In genomic region chr6:125166051-125166751, GRCm38 (mm10) we compare ENCODE assay signal across 8 mouse cellular contexts. TPM values are rescaled to one million over a fixed set of nuclear protein-coding genes. Genes with fewer than 3 reads are reported as not detected.
A peak's percentile ranks its signal among the peaks of the same experiment; 100 is the strongest.
DNase-seq lines count a peak whose midpoint lies in the region; ATAC-seq and TF ChIP-seq lines count a peak whose summit lies in the region.

Gapdh (minus strand) TSS chr6:125166467.

- H3K27ac ChIP-seq in ES-E14 (ENCODE audit: insufficient read depth, low read depth, low read length, poor library complexity, severe bottlenecking): peak within 1 kb of the TSS; percentile 97
- peak within 1 kb of the TSS; percentile 97 for H3K27ac ChIP-seq in heart, embryonic 15.5 days
- peak within 1 kb of the TSS; percentile 85 for H3K27ac ChIP-seq in liver, embryonic 16.5 days (ENCODE audit: low read length)
- peak within 1 kb of the TSS; percentile 85 for H3K27ac ChIP-seq in neural tube, embryonic 12.5 days

- no peaks in the 10 kb centered on the region for H3K9me3 ChIP-seq in ES-E14 (ENCODE audit: control insufficient read depth, insufficient read depth, low read depth, low read length)
- no peaks in the 10 kb centered on the region for H3K9me3 ChIP-seq in erythroblast, embryonic 14.5 days (ENCODE audit: control insufficient read depth, low read length)
- H3K9me3 ChIP-seq in heart, embryonic 15.5 days (replicated peaks): no peaks in the 10 kb centered on the region
- H3K9me3 ChIP-seq in liver, embryonic 16.5 days (replicated peaks; ENCODE audit: control insufficient read depth, low read length): no peaks in the 10 kb centered on the region
- H3K9me3 ChIP-seq in neural tube, embryonic 12.5 days: no peaks in the 10 kb centered on the region

- 0% methylated on average over 18 of the region's 18 CpGs for WGBS in heart, embryonic 15.5 days
- 2% methylated on average over 18 of the region's 18 CpGs for WGBS in liver, embryonic 16.5 days (ENCODE audit: insufficient replicate concordance)
- under 1% methylated on average over 18 of the region's 18 CpGs for WGBS in neural tube, embryonic 12.5 days

- peaks cover 61% of the 10 kb centered on the region for H3K36me3 ChIP-seq in ES-E14 (ENCODE audit: control insufficient read depth, insufficient read depth, low read length, poor library complexity, severe bottlenecking)
- peaks cover 84% of the 10 kb centered on the region for H3K36me3 ChIP-seq in erythroblast, embryonic 14.5 days (ENCODE audit: control insufficient read depth)
- peaks cover 47% of the 10 kb centered on the region for H3K36me3 ChIP-seq in heart, embryonic 15.5 days
- peaks cover 47% of the 10 kb centered on the region for H3K36me3 ChIP-seq in liver, embryonic 16.5 days (ENCODE audit: control insufficient read depth, insufficient read depth)
- H3K36me3 ChIP-seq in neural tube, embryonic 12.5 days: peaks cover 58% of the 10 kb centered on the region

- no peak for DNase-seq in ES-E14 (ENCODE audit: low read depth, low spot score)
- DNase-seq in adrenal gland, postnatal 4 days (ENCODE audit: low spot score in 2 of 2): peak in 1 of 2 experiments; percentile 71
- DNase-seq in kidney, postnatal 10 days: peak; percentile 84
- no peak for DNase-seq in natural killer cell, adult 2 months (ENCODE audit: low spot score in 2 of 2)

- H3K4me1 ChIP-seq in ES-E14 (ENCODE audit: control insufficient read depth in 2 of 2, insufficient read depth in 2 of 2, low read length in 2 of 2, poor library complexity in 1 of 2): peaks cover 2 to 15% of the 10 kb centered on the region in 2 experiments; a peak in 1 of 4 replicates
- peaks cover 74% of the 10 kb centered on the region for H3K4me1 ChIP-seq in erythroblast, embryonic 14.5 days (ENCODE audit: control insufficient read depth)
- H3K4me1 ChIP-seq in heart, embryonic 15.5 days (replicated peaks): peaks cover 43% of the 10 kb centered on the region
- H3K4me1 ChIP-seq in liver, embryonic 16.5 days (ENCODE audit: control insufficient read depth, low read depth, low read length): peaks cover 53% of the 10 kb centered on the region
- H3K4me1 ChIP-seq in neural tube, embryonic 12.5 days: peaks cover 34% of the 10 kb centered on the region

- peak within 1 kb of the TSS; percentile 77 for H3K4me2 ChIP-seq in heart, embryonic 15.5 days
- peak within 1 kb of the TSS; percentile 88 for H3K4me2 ChIP-seq in liver, embryonic 16.5 days (ENCODE audit: low read depth, low read length)
- H3K4me2 ChIP-seq in neural tube, embryonic 12.5 days (replicated peaks): peak within 1 kb of the TSS; percentile 72

- ATAC-seq in heart, embryonic 15.5 days (replicated peaks; ENCODE audit: insufficient number of reproducible peaks, insufficient read depth, low FRiP score, low read depth): peak; percentile 83
- ATAC-seq in liver, embryonic 16.5 days (ENCODE audit: low read depth): peak; percentile 67
- ATAC-seq in neural tube, embryonic 12.5 days (ENCODE audit: low FRiP score, low read depth): 0 out of 2 replicates have a peak, but pooled peaks have one; percentile 6

- no peaks in the 10 kb centered on the region for H3K27me3 ChIP-seq in erythroblast, embryonic 14.5 days (ENCODE audit: control insufficient read depth)
- H3K27me3 ChIP-seq in heart, embryonic 15.5 days: no peaks in the 10 kb centered on the region
- no peaks in the 10 kb centered on the region for H3K27me3 ChIP-seq in liver, embryonic 16.5 days (ENCODE audit: control insufficient read depth, insufficient read depth, low read depth, low read length)
- H3K27me3 ChIP-seq in neural tube, embryonic 12.5 days (replicated peaks): no peaks in the 10 kb centered on the region

- H3K4me3 ChIP-seq in ES-E14 (ENCODE audit: insufficient read depth in 1 of 2, low read depth in 1 of 2, low read length in 2 of 2, poor library complexity in 1 of 2, severe bottlenecking in 1 of 2): peak within 1 kb of the TSS; percentile 87 to 99
- peak within 1 kb of the TSS; percentile 77 for H3K4me3 ChIP-seq in erythroblast, embryonic 14.5 days (replicated peaks)
- H3K4me3 ChIP-seq in heart, embryonic 15.5 days: peak within 1 kb of the TSS; percentile 94
- H3K4me3 ChIP-seq in liver, embryonic 16.5 days (ENCODE audit: low read depth, low read length): peak within 1 kb of the TSS; percentile 84
- peak within 1 kb of the TSS; percentile 96 for H3K4me3 ChIP-seq in neural tube, embryonic 12.5 days

- in situ Hi-C loops in ES-E14 (cut with MboI; ENCODE audit: low sequenced_read_pairs in 2 of 2, unreplicated experiment in 2 of 2): no loop called here

- H3K9ac ChIP-seq in ES-E14 (ENCODE audit: insufficient read depth, low read depth, low read length, poor library complexity, severe bottlenecking): peak within 1 kb of the TSS; percentile 98
- peak within 1 kb of the TSS; percentile 94 for H3K9ac ChIP-seq in heart, embryonic 15.5 days
- H3K9ac ChIP-seq in liver, embryonic 16.5 days (ENCODE audit: low read depth, low read length): peak within 1 kb of the TSS; percentile 84
- H3K9ac ChIP-seq in neural tube, embryonic 12.5 days: peak within 1 kb of the TSS; percentile 98

TF ChIP-seq in ES-E14, 5 proteins besides CTCF, POLR2A, EP300 and RAD21:
- TF ChIP-seq MAFK (IDR thresholded peaks at IDR 0.05; ENCODE audit: insufficient read depth, low read depth, low read length) (peak; percentile 51; the same call in 1 of the 2 replicates), ZC3H11A (IDR thresholded peaks at IDR 0.05; ENCODE audit: borderline replicate concordance, low read depth, low read length) (no peak)
TF ChIP-seq in ES-E14: peak in this region for 1.

RNA-seq across cellular contexts. Expression of gene Gapdh, which starts in this region (rescaled TPM):
- total RNA-seq in ES-E14 (2012; rRNA removed): 2,407 and 2,462 TPM in 2 replicates
- total RNA-seq in adrenal gland, postnatal 4 days (2021): 1,000 to 10,000 TPM; 1,146 to 1,218 TPM
- polyA plus RNA-seq in erythroblast, embryonic 14.5 days (2012): 525 and 659 TPM in 2 replicates
- 3,777 and 4,210 TPM in 2 replicates for polyA plus RNA-seq in heart, embryonic 15.5 days (2015; fragmentation: Nextera tagmentation; extraction: Ambion mirVana)
- polyA plus RNA-seq in liver, embryonic 16.5 days (2015; fragmentation: Nextera tagmentation; extraction: Ambion mirVana): 1,120 and 1,202 TPM in 2 replicates
- polyA plus RNA-seq in neural tube, embryonic 12.5 days (2016; fragmentation: Nextera tagmentation; extraction: Ambion mirVana): 1,605 and 1,721 TPM in 2 replicates

Comparison
In these comparisons a context has a peak if more than half of its experiments do, and no peak if none do; other contexts are left out.
1. ATAC-seq: peak in every context shown above with its lines; median percentile 83 in heart, embryonic 15.5 days; 67 in liver, embryonic 16.5 days; 6 in neural tube, embryonic 12.5 days.